Mouse (Mus musculus) adrenal gland, adult 8-10 months (tissue): ENCODE data around the gene Glrx. TPM values are rescaled to one million over a fixed set of nuclear protein-coding genes. Genes with fewer than 3 reads are reported as not detected.
"Not testable (repeated sequence)": the region's sequence is repeated elsewhere in the genome, so short reads cannot be mapped to it uniquely, and the experiment has no call there.

Source experiments
- DNase-seq: peaks from one replicate; pipeline ENCODE4 v3.0.0; 2022
- total RNA-seq, 4 experiments: library from RNA; stranded (reverse); gene quantifications; 2 replicates each; pipeline ENCODE4 v1.2.4; 2022

Gene Glrx
- total RNA-seq = 10 to 100 TPM; 21.6 to 27.4 (median 24.4) TPM

GRCm38 (mm10) chr13:75839719-75840481 is at the start of gene Glrx:
Gene Glrx (plus strand): TSS chr13:75839868.
- DNase-seq = peak; percentile 78

DNA sequence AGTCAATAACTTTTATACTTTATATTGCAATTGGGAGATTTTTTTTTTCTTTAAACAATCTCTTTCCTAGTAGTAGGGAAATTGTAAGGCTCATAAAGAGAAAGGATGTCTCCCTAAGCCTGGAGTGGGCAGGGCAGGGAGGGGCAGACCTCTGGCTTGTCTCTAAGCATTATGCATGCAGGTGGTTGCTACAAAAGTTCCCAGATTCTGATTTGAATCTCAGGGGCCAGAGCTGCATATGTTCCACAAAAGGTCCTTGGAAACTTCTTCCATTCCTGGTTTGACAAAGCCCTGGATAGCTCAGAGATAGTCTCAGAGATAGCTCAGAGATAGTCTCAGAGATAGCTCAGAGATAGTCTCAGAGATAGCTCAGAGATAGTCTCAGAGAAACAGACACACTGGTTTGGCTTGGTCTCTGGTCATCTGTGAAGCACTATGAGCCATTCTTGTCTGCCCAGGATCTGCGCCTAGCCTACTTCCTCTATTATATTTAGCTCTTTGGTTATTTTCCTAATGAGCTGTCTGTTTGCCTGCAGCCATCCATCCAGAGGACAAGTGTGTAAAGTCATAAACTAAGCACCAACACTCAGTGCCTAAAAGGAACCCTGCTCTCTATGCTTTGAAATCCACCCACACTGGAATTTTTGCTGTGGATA is 49.0 kb upstream of the Glrx start:
- no peak for DNase-seq

GRCm38 (mm10) chr13:75793863-75794629 is 45.6 kb upstream of the Glrx start:
- DNase-seq = no peak

DNA sequence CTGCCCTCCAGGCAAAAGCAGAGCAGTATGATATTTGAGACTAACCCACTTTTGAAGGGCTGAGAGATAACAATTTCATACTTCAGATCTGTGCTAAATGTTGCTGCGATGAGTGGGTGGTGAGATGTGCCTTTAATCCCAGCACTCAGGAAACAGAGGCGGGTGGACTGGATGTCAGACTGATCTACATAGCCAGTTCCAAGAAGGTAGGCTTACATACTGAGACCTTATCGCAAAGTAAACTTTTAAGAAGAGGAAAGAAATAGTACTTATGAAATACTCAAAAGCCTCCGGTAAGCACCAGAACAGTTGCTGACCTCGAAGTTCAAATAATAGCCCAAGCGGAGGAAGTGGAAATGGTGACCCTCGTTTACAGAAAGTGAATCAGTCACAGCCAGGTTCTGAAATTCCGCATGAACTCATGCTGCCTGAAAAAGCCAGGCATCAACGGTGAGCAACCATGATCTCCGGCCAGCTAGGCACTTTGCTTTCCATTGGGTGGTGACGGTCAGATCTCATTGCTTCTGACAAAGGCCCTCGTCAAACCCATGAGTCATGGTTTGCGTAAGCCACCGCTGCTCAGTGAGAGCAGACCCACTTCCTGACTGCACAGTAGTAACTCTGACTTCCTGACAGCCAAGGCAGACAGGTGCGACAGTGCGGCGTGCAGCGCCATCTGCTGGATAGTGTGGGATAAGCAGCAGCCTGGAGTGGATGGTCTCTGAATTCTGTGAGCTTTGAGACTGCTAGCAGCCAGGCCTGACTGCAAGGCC is 42.1 kb upstream of the Glrx start:
- DNase-seq = peak; percentile 92

DNA sequence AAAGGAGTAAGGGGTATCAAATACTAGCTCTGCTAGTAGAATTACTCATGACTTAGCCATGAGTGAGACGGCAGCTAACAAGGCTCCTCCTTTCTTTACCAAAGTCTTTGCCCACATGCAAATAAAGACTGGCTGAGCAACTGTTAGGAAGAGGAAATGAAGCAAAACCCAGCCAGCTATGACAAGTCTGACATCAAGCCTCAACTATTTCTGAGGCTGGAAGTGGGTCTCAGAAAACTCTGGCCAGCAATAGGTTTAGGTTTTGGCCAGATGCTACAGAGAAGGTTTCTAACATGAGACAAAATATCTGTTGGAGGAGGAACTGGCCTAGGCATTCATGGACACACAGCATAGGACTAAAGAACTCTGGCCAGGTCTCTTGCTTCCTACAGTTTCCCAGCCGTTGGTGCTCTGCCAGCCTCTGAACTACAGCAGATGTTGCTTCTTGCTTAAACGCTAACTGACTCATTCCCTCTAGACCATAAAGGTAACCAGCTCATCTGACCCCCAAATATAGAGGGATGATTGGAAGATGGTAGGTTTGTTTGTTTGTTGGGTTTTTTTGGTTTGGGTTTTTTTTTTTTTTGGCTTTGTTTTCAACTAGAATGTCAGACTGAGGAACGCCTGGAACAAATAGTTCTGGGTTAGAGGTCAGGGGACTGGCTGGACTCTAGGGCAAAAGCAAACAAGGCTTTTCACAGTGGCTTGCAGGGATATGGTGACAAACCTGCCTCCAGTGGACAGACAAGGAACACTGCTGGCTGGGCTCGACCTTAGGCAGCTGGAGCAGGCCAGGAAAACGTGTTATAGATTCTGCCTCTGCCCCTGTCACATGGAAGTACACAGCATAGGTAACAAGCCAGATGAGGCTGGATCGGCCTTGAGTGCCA is 41.0 kb upstream of the Glrx start:
- no peak for DNase-seq

DNA sequence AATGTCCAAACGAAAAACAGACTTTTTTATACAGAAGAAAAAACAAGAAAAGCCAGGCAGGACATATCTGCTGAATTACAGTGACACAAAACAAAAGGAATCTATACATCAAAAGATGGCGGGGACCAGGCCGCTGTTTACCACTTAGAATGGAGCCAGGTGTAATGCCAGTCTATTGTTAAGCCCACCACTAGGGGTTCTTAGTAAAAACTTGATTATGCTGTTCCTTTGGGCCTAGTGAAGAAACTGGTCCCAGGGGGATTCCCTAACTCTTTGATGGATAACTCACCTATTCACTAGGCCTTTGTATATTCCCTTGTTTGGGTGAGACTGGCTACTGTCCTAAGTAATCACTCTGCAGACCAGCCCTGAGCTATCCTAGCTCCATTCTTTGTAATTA is 40.2 kb upstream of the Glrx start:
- DNase-seq = no peak

GRCm38 (mm10) chr13:75807969-75808368 is 31.7 kb upstream of the Glrx start:
- DNase-seq = no peak

GRCm38 (mm10) chr13:75809957-75810356 is 29.7 kb upstream of the Glrx start:
- no peak for DNase-seq

DNA sequence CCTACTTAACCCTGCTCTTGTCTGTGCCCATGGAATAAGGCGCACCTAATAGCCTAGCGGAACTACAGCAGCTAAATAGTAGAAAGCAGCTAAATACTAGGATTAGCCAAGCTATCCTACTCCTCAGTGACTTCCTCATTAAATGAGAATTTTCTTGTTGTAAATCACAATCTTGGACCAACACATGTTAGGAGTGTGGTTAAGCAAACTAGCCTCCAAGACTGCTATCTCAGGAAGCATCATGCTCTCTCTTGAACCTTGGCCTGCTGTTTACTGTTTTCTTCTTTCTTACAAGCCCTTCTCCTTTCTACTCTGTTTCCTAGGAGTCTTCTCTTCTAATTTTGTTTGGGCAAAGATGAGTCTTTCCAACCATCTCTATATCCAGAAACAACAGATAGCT is 22.5 kb upstream of the Glrx start:
- DNase-seq = no peak

DNA sequence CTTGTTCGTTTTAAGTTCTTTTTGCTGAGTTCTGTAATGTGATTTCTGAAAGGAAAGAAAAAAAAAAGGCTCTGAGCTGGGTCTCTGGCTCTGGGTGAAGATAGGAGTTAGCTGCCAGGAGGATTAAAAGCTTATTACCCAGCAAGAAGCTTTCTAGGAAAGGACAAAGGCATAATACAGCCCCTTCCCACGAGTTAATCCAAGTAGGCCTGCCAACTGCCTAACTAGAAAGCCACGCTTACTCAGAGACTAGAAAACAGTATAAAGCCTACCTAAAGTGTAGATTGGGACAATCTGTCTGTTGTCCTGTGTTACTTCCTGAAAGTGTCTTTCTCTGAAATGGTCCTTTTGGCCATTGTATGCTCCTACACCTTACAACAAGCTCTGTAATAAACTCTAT is 21.2 kb upstream of the Glrx start:
- DNase-seq = no peak

DNA sequence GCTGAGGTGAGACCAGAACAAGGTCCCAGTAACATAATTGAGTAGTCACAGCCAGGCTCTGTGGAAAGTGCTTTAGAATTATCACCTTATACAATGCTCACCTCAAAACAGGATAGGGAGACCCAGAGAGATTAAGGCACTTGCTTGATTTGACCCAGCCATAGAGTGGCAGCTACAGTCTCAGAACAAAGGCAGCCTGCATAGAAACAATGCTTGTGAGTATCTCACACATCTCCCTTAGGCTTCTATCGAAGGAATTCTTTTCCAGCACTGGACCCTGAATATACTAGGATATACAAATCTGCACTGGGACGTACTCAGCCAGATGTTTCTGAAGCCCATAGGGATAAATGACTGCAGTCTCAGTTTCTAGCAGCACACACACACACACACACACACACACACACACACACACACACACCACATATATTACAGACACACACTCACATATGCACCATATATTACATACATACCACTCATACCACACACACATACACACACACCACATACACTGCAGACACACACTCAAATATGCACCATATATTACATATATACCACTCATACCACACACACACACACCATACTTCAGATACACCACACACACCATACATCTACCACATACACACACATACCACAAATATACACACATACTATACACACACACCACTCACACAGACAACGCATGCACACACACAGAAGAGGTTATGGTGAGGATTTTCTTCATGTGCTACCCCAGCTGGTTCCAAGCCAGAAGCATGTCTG is 20.5 kb upstream of the Glrx start:
- no peak for DNase-seq

DNA sequence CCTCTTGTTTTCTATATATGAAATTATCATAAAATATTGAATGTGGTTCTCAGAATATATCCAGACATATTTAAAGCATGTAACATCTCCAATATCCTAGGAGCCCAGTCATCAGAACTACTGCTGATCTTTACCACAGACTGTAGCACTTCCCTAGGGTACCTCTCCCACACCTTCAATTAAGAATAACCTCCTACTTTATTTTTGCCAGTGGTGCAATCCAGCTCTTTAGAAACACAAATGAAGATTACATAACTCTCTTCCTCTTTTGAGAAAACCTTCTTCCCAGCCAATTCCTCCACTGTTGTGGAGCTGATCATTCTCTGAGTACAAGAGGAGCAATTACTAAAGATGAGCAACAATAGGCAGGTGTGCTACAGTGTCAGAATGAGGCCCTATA is 19.8 kb upstream of the Glrx start:
- no peak for DNase-seq

DNA sequence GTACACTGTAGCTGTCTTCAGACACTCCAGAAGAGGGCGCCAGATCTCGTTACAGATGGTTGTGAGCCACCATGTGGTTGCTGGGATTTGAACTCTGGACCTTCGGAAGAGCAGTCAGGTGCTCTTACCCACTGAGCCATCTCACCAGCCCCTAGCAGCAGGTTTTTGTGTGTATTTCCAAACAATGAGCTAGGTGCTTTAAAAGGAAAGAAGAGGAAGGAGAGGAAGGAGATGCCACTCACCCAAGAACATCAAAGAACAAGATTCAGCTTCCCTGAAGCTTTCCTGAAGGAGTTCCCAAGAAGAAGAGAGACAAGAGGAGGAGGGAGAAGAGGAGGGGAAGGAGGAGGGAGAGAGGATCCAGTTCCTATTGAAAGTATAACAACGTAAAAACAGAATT is 17.3 kb upstream of the Glrx start:
- not testable (repeated sequence) for DNase-seq

GRCm38 (mm10) chr13:75823201-75823600 is 16.5 kb upstream of the Glrx start:
- DNase-seq = no peak

- DNase-seq = no peak
Measured at GRCm38 (mm10) chr13:75824611-75825319, 14.9 kb upstream of the Glrx start.

DNA sequence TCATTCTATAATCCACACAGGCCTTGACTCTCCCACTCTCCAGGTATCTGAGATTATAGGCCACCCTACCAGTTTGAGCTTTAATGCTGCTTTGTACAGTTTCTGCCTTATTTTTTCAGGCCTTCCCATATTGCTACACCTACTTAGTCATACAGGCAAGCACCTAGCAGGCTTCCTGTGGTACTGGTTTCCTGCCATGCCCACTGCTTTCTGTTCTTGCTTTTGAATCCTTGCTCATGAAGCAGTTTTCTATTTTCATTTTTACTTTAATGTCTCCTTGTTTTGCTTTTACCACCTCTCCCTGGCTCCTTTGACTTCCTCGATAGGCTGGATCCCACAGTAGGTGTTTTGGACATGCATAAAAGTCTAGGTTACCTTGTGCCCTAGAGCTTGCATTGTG is 14.3 kb upstream of the Glrx start:
- no peak for DNase-seq

DNA sequence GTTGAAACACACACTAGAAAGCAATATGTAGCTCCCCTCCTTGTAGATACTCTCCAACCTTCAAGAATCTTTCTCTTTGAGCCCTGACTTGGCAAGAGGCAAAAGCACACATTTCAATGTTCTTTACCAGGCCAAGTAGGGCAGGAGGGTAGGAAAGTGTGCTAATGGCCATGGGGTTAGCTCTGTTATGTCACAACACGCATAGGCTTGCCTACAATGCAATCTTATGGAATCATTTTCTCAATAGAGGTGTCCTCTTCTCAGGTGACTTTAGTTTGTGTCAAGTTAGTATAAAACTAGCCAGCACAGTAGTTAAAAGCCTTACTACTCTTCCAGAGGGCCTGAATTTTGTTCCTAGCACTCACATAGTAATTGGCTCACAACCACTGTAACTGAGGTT is 9.0 kb upstream of the Glrx start:
- no peak for DNase-seq

GRCm38 (mm10) chr13:75831710-75832109 is 8.0 kb upstream of the Glrx start:
- no peak for DNase-seq

- DNase-seq = no peak
Measured at GRCm38 (mm10) chr13:75832697-75833096, 7.0 kb upstream of the Glrx start.

DNA sequence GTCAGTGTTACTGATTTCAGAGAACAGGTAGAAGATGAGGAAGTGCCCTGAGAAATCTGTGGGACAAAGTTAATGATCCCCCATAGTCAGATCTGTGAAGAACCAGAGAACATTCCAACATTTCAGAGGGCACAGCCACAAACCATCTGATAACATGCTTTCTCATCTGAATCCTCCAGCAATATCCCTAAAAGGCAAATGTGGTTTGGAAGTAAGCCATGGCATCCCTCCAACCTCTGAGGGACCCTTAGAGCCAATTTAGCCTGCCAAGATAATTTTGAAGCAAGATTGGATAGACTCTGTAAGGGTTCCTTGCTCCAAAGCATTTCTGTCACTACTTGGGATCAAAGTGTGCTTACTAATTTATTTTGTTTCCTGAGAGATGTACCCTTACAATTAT is 6.2 kb upstream of the Glrx start:
- DNase-seq = no peak
